Mouse (Mus musculus) midbrain, embryonic 13.5 days (tissue): ENCODE results near the gene Amotl2. TPM values are rescaled to one million over a fixed set of nuclear protein-coding genes. Genes with fewer than 3 reads are reported as not detected.
"Not testable (repeated sequence)": the region's sequence is repeated elsewhere in the genome, so short reads cannot be mapped to it uniquely, and the experiment has no call there.

Source experiments
- ATAC-seq: fragments of 200-750 bp; cut with Nextera tagmentation; 2 replicates; pipeline ENCODE4 v1.8.0; 2017; ENCODE audit warnings: mild to moderate bottlenecking, moderate TSS enrichment, moderate library complexity
- H3K27ac ChIP-seq: fragments of 300-500 bp; sonication (generic); 2 replicates; pipeline ENCODE4 v1.5.1; 2015; ENCODE audit warnings: inconsistent platforms, mild to moderate bottlenecking, moderate library complexity
- H3K27me3 ChIP-seq: fragments of 300-500 bp; sonication (generic); 2 replicates; pipeline ENCODE4 v1.6.1; 2015; ENCODE audit warnings: mild to moderate bottlenecking, inconsistent platforms
- H3K36me3 ChIP-seq: fragments of 300-500 bp; sonication (generic); 2 replicates; pipeline ENCODE4 v1.6.1; 2015; ENCODE audit warnings: mild to moderate bottlenecking, inconsistent platforms
- H3K4me1 ChIP-seq: fragments of 300-500 bp; sonication (generic); replicated peaks from 2 replicates; pipeline ENCODE4 v1.6.1; 2015; ENCODE audit warnings: inconsistent platforms
- H3K4me2 ChIP-seq: fragments of 300-500 bp; sonication (generic); replicated peaks from 2 replicates; pipeline ENCODE4 v1.6.1; 2015; ENCODE audit warnings: moderate library complexity, mild to moderate bottlenecking, inconsistent platforms
- H3K4me3 ChIP-seq: fragments of 300-500 bp; sonication (generic); replicated peaks from 2 replicates; pipeline ENCODE4 v1.5.1; 2015; ENCODE audit warnings: mild to moderate bottlenecking, inconsistent platforms
- H3K9ac ChIP-seq: fragments of 300-500 bp; sonication (generic); replicated peaks from 2 replicates; pipeline ENCODE4 v1.6.1; 2015; ENCODE audit warnings: mild to moderate bottlenecking, inconsistent platforms
- H3K9me3 ChIP-seq: fragments of 300-500 bp; sonication (generic); 2 replicates; pipeline ENCODE4 v1.6.1; 2016; ENCODE audit warnings: mild to moderate bottlenecking, inconsistent platforms
- WGBS: fragments of 180-500 bp; shearing (Covaris S2); methylation state at CpG from one replicate; pipeline ENCODE4 v1.1.7; 2015; 5-methylcytosine and 5-hydroxymethylcytosine counted together
- polyA plus RNA-seq: library from polyadenylated mRNA; unstranded; fragments of >200 nt; fragmentation: Nextera tagmentation; extraction: Ambion mirVana; gene quantifications from 2 replicates; pipeline ENCODE4 v1.2.1, GENCODE M21; 2015

Gene Amotl2
- polyA plus RNA-seq, 1 experiment from 2014 or later = 80.6 TPM

DNA sequence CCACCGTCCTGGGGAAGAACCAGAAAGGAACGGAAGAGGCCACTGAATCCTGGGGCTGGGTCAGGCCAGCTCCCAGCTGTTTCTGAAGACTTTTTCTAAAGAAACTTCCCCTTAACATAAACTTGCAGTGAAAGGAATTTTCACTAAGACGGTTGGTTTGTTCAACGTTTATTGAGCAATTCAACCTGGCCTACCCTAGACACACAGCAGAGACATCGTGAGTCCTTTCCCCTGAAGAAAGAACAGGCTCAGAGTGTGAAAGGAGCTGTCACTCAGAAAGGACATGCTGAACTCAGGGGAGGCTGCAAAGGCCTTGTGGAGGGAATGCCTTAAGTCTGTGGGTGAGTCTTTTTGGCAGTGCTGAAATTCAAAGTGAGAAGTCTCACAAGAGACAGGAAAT is 31.4 kb downstream of the Amotl2 start:
- Histone ChIP-seq H3K27me3 (no peaks in the 10 kb centered on the region), H3K36me3 (no peaks in the 10 kb centered on the region), H3K9ac (no peak overlapping the region), H3K4me3 (no peak overlapping the region), H3K27ac (no peak overlapping the region), H3K4me2 (no peak overlapping the region), H3K4me1 (no peaks in the 10 kb centered on the region), H3K9me3 (no peaks in the 10 kb centered on the region)
- WGBS = 57% methylated on average over 5 of the region's 5 CpGs
- ATAC-seq = no peak

GRCm38 (mm10) chr9:102749216-102749615 is 32.7 kb downstream of the Amotl2 start:
- Histone ChIP-seq H3K4me3 (no peak overlapping the region), H3K27ac (no peak overlapping the region), H3K4me1 (no peaks in the 10 kb centered on the region), H3K27me3 (no peaks in the 10 kb centered on the region), H3K4me2 (no peak overlapping the region), H3K9ac (no peak overlapping the region), H3K36me3 (no peaks in the 10 kb centered on the region), H3K9me3 (no peaks in the 10 kb centered on the region)
- 85% methylated on average over 11 of the region's 11 CpGs for WGBS
- ATAC-seq = no peak

GRCm38 (mm10) chr9:102751632-102752303 is 35.3 kb downstream of the Amotl2 start:
- Histone ChIP-seq H3K9ac (no peak overlapping the region), H3K36me3 (no peaks in the 10 kb centered on the region), H3K4me3 (no peak overlapping the region), H3K27ac (no peak overlapping the region), H3K27me3 (no peaks in the 10 kb centered on the region), H3K4me2 (no peak overlapping the region), H3K9me3 (no peaks in the 10 kb centered on the region), H3K4me1 (no peaks in the 10 kb centered on the region)
- 95% methylated on average over 5 of the region's 5 CpGs for WGBS
- no peak for ATAC-seq

DNA sequence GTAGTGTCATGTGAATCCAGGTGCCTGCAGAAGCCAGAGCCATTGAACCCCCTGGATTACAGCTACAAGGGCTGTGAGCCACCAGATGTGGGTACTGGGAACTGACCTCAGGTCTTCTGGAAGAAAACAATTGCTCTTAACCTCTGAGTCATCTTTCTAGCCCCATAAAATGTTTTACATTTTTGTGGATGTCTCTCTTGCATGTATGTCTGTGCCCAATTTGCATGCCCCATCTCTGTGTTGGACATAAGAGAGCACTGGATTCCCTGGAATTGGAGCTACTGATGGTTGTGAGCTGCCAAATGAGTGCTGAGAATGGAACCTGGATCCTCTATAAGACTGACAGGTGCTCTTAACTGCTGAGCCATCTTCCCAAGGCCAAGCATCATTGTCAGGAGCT is 36.8 kb downstream of the Amotl2 start:
- no peak overlapping the region for H3K27ac ChIP-seq
- H3K4me2 ChIP-seq = no peak overlapping the region
- H3K27me3 ChIP-seq = no peaks in the 10 kb centered on the region
- no peaks in the 10 kb centered on the region for H3K36me3 ChIP-seq
- no peak overlapping the region for H3K9ac ChIP-seq
- H3K9me3 ChIP-seq = no peaks in the 10 kb centered on the region
- ATAC-seq = no peak
- H3K4me1 ChIP-seq = no peaks in the 10 kb centered on the region
- H3K4me3 ChIP-seq = no peak overlapping the region

DNA sequence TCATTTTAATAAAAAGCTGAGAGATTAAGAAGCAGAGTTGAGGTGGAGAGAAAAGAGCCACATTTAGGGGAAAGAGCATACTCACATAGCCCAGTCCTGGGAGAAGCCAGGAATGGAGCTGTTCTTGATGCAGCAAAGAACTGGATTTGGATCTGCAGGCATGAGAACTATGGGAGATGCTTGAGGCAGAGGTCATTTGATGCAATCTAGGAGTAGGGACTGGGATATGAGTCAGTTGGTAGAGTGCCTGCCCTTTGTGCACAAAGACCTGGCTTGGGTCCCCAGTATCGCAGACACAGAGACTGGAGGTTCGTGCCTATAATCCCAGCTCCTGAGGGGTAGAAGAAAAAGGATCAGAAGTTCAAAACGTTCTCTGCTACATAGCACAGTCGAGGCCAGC is 38.7 kb downstream of the Amotl2 start:
- H3K4me3 ChIP-seq = no peak overlapping the region
- no peaks in the 10 kb centered on the region for H3K9me3 ChIP-seq
- no peak overlapping the region for H3K27ac ChIP-seq
- H3K36me3 ChIP-seq = no peaks in the 10 kb centered on the region
- 64% methylated on average over 4 of the region's 4 CpGs for WGBS
- no peak for ATAC-seq
- no peaks in the 10 kb centered on the region for H3K4me1 ChIP-seq
- H3K4me2 ChIP-seq = no peak overlapping the region
- H3K9ac ChIP-seq = no peak overlapping the region
- no peaks in the 10 kb centered on the region for H3K27me3 ChIP-seq

DNA sequence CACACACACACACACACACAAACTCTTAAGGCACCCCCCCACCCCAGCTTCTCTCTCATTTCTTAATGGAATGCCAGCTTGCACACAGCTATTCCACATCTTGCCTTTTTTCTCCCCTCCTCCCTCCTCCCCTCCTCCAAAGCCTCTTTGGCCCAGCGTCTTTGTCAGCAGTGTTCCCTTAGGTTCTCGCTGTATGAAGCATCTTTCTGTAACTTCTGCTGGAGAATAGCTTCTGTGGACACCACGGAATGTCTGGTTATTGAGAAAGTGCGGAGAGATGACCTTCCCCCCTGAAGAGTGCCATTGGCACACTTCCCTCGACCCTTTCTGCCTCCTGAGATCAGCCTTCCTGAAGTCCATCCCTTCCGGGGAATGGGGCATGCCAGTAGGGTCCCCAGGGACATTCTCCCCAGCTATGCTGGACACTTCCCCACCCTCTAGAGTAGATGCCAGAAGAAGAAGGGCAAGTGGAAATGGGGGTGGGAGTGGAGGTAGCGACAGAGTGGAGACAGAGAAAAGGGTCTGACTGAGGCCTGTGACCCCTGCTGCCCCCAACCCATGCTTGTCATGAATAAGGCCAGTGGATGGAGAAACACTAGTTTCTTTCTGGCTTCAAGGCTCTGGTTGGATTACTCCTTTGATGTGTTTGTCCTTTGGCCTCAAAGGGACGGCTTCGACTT is 39.3 kb downstream of the Amotl2 start:
- 62% methylated on average over 9 of the region's 9 CpGs for WGBS
- no peaks in the 10 kb centered on the region for H3K27me3 ChIP-seq
- H3K4me2 ChIP-seq = no peak overlapping the region
- no peak overlapping the region for H3K27ac ChIP-seq
- H3K4me1 ChIP-seq = no peaks in the 10 kb centered on the region
- H3K9ac ChIP-seq = no peak overlapping the region
- no peak overlapping the region for H3K4me3 ChIP-seq
- no peaks in the 10 kb centered on the region for H3K36me3 ChIP-seq
- ATAC-seq = no peak
- no peaks in the 10 kb centered on the region for H3K9me3 ChIP-seq

DNA sequence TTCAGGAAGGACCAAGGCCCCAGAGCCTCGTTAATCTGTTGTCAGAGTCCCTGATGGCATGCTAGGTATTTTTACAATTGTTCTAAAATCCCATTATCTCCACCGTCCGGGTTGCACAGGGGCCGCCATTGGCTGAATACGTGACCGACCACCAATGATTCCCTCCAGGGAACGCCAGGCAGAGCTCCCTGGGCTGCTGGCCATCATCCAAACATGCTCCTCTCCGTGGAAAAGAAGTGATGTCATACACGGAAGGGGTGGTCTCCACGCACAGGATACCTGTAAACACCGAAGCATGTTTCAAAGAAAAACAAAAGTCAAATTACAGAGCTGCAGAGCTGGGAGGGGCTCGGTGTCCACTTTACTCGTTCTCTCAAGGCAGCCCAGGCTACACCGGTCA is 39.9 kb downstream of the Amotl2 start:
- Histone ChIP-seq H3K27me3 (no peaks in the 10 kb centered on the region), H3K4me2 (no peak overlapping the region), H3K9ac (no peak overlapping the region), H3K9me3 (no peaks in the 10 kb centered on the region), H3K4me1 (no peaks in the 10 kb centered on the region), H3K4me3 (no peak overlapping the region), H3K27ac (no peak overlapping the region), H3K36me3 (no peaks in the 10 kb centered on the region)
- ATAC-seq = no peak
- WGBS = 51% methylated on average over 14 of the region's 14 CpGs

GRCm38 (mm10) chr9:102758851-102759250 is 42.4 kb downstream of the Amotl2 start:
- 61% methylated on average over 1 of the region's 1 CpGs for WGBS
- Histone ChIP-seq H3K4me3 (no peak overlapping the region), H3K4me1 (no peaks in the 10 kb centered on the region), H3K4me2 (no peak overlapping the region), H3K9ac (no peak overlapping the region), H3K27me3 (no peaks in the 10 kb centered on the region), H3K36me3 (no peaks in the 10 kb centered on the region), H3K27ac (no peak overlapping the region), H3K9me3 (no peaks in the 10 kb centered on the region)
- ATAC-seq = no peak

DNA sequence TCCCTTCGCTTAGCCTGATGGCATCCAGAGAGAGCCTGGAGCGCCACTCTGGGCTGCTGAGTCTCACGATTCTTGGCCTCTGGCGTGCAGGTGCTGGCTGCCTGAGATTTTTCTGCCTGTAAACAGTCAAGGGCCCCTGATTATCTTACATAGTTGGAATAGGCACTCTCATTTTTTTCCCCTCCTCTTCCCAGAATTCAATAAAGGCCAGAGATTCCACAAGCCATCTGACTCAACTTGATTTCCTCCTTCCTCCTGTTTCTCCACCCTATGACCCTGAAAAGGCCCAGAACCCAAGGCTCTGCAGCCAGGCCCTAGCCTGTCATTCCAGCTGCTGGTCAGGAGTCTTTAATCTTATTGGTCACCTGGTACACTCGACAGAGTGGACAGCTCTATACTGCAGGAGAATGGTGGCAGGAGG is 43.1 kb downstream of the Amotl2 start:
- Histone ChIP-seq H3K4me1 (no peaks in the 10 kb centered on the region), H3K9ac (no peak overlapping the region), H3K9me3 (no peaks in the 10 kb centered on the region), H3K36me3 (no peaks in the 10 kb centered on the region), H3K4me3 (no peak overlapping the region), H3K27me3 (no peaks in the 10 kb centered on the region), H3K4me2 (no peak overlapping the region), H3K27ac (0 out of 2 replicates have a peak overlapping the region, but pooled peaks have one; percentile 1)
- WGBS = 64% methylated on average over 5 of the region's 5 CpGs
- no peak for ATAC-seq

GRCm38 (mm10) chr9:102761599-102761998 is 45.1 kb downstream of the Amotl2 start:
- Histone ChIP-seq H3K9ac (no peak overlapping the region), H3K4me2 (no peak overlapping the region), H3K9me3 (no peaks in the 10 kb centered on the region), H3K27ac (no peak overlapping the region), H3K4me3 (no peak overlapping the region), H3K4me1 (no peaks in the 10 kb centered on the region), H3K36me3 (no peaks in the 10 kb centered on the region), H3K27me3 (no peaks in the 10 kb centered on the region)
- 85% methylated on average over 7 of the region's 7 CpGs for WGBS
- ATAC-seq = no peak

- no peak for ATAC-seq
- Histone ChIP-seq H3K4me2 (no peak overlapping the region), H3K9me3 (no peaks in the 10 kb centered on the region), H3K9ac (no peak overlapping the region), H3K36me3 (no peaks in the 10 kb centered on the region), H3K27ac (no peak overlapping the region), H3K27me3 (no peaks in the 10 kb centered on the region), H3K4me3 (no peak overlapping the region), H3K4me1 (no peaks in the 10 kb centered on the region)
- 78% methylated on average over 3 of the region's 3 CpGs for WGBS
Observed at GRCm38 (mm10) chr9:102762836-102763235, 46.4 kb downstream of the Amotl2 start.

DNA sequence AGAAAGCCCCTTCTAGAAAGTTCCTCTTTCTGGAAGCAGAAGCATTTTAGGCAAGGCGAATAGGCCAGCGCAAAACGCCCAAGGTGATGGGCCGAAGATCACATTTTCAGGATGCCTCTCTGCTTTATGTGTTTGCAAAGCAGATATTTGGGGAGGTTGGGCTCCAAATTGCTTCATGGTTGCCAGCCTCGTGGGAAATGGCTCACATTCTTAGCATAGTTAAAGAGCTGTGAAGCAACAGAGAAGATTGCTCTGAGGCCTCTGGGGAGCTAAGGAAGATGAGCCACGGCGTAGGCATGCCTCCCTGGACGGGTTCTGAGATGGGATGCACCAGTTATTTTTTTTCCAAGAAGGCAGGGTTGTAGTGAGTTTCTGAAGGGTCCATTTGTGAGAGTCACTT is 47.0 kb downstream of the Amotl2 start:
- ATAC-seq = no peak
- Histone ChIP-seq H3K27me3 (no peaks in the 10 kb centered on the region), H3K9ac (no peak overlapping the region), H3K27ac (no peak overlapping the region), H3K4me1 (no peaks in the 10 kb centered on the region), H3K36me3 (no peaks in the 10 kb centered on the region), H3K4me3 (no peak overlapping the region), H3K9me3 (no peaks in the 10 kb centered on the region), H3K4me2 (no peak overlapping the region)
- WGBS = 79% methylated on average over 8 of the region's 8 CpGs

DNA sequence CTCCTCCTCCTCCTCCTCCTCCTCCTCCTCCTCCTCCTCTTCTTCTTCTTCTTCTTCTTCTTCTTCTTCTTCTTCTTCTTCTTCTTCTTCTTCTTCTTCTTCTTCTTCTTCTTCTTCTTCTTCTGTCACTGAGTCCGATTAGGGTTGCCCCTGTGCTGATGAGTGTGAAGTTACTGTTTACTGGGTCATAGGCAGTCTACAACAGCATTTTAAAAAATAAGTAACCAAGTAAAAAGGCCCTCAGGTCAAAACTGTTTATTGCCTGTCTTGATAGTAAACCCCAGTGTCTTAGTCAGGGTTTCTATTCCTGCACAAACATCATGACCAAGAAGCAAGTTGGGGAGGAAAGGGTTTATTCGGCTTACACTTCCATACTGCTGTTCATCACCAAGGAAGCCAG is 48.1 kb downstream of the Amotl2 start:
- 87% methylated on average over 2 of the region's 2 CpGs for WGBS
- not testable (repeated sequence) for H3K4me3 ChIP-seq, H3K4me2 ChIP-seq, H3K27me3 ChIP-seq, H3K9ac ChIP-seq, ATAC-seq, H3K36me3 ChIP-seq, H3K27ac ChIP-seq, H3K4me1 ChIP-seq, H3K9me3 ChIP-seq
